Mouse (Mus musculus): ENCODE measurements around the gene Itk. TPM values are rescaled to one million over a fixed set of nuclear protein-coding genes. Genes with fewer than 3 reads are reported as not detected.

The Itk gene
- polyA plus RNA-seq, 1 experiment from 2014 or later, result 0.30 TPM

DNA sequence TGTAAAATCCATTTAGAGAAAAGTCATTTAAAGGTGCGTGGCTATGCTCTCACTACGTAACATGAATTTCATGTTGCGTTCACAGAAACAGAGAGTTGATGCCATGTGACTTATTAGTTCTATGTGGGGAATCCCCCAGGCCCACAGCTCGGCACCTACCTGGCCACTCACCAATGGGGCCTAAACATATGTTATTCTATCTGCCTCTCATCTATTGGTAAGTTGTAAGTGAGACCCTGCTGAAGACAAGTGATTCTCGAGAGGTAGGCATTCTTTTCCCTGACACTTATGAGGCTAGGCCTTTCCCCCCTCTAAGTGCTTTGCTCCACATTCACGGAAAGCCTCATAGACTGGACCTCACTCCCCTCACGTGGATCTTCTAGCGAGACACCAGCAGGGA lies 2.8 kb downstream of the Itk start:
- 80% methylated on average over 8 of the region's 8 CpGs for WGBS
- no peak for DNase-seq (ENCODE audit: low spot score)
- H3K4me3 ChIP-seq (ENCODE audit: low read depth, low read length), result no peak overlapping the region
- H3K4me1 ChIP-seq (replicated peaks; ENCODE audit: control insufficient read depth, insufficient read depth, low read length), result no peaks in the 10 kb centered on the region
- no peak overlapping the region for H3K27ac ChIP-seq (ENCODE audit: low read depth)
- no peak for ATAC-seq (replicated peaks; ENCODE audit: low FRiP score, low TSS enrichment, low read depth)
- no peaks in the 10 kb centered on the region for H3K36me3 ChIP-seq (ENCODE audit: control insufficient read depth, insufficient read depth, low read length)
- H3K4me2 ChIP-seq (ENCODE audit: low read length), result no peak overlapping the region
- H3K9me3 ChIP-seq (ENCODE audit: control insufficient read depth, low read length), result no peaks in the 10 kb centered on the region
- H3K9ac ChIP-seq (ENCODE audit: low read length), result no peak overlapping the region
- no peaks in the 10 kb centered on the region for H3K27me3 ChIP-seq (replicated peaks; ENCODE audit: control insufficient read depth, insufficient read depth, low read length)

DNA sequence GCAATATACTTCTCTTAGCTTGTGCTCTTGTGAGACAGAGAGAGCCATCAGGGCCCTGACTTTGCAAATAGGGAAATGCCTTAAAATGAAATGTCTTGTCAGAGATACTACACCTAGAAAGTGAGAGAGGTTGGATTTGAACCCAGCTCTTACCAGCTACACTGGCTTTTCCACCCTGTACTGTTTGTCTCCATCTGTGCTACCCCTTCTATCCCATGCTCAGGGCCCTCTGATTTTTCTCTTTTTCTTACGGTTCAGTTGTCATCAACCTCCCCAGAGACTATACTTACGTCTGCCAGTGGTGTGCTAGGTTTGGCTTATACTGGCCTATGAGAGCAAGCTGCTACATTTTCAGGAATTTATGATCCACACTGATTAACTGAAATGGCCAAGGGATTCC lies 4.4 kb downstream of the Itk start:
- DNase-seq (ENCODE audit: low spot score) (no peak), ATAC-seq (replicated peaks; ENCODE audit: low FRiP score, low TSS enrichment, low read depth) (no peak)
- Histone ChIP-seq H3K9me3 (ENCODE audit: control insufficient read depth, low read length) (no peaks in the 10 kb centered on the region), H3K9ac (ENCODE audit: low read length) (no peak overlapping the region), H3K27me3 (replicated peaks; ENCODE audit: control insufficient read depth, insufficient read depth, low read length) (no peaks in the 10 kb centered on the region), H3K36me3 (ENCODE audit: control insufficient read depth, insufficient read depth, low read length) (no peaks in the 10 kb centered on the region), H3K4me1 (replicated peaks; ENCODE audit: control insufficient read depth, insufficient read depth, low read length) (no peaks in the 10 kb centered on the region), H3K4me2 (ENCODE audit: low read length) (no peak overlapping the region), H3K27ac (ENCODE audit: low read depth) (no peak overlapping the region), H3K4me3 (ENCODE audit: low read depth, low read length) (no peak overlapping the region)
- 88% methylated on average over 2 of the region's 2 CpGs for WGBS

DNA sequence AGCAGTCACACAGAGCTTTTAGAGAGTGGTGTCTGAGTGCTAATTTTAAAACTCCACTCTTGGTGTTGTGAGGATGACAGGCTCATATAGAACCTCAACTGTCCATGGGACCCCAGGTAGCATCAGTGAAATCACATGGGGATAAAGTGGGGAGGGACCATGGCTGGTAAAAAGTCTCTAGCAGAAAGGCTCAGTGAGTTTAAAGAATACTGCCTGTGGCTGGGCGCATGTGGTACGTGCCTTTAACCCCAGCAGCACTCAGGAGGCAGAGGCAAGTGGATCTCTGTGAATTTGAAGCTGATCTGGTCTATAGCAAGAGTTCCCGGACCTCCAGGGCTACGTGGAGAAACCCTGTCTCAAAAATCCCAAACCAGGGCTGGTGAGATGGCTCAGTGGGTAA lies 6.8 kb downstream of the Itk start:
- H3K9ac ChIP-seq (ENCODE audit: low read length), result no peak overlapping the region
- H3K4me2 ChIP-seq (ENCODE audit: low read length), result no peak overlapping the region
- ATAC-seq (replicated peaks; ENCODE audit: low FRiP score, low TSS enrichment, low read depth), result no peak
- H3K36me3 ChIP-seq (ENCODE audit: control insufficient read depth, insufficient read depth, low read length), result no peaks in the 10 kb centered on the region
- no peak overlapping the region for H3K27ac ChIP-seq (ENCODE audit: low read depth)
- H3K4me3 ChIP-seq (ENCODE audit: low read depth, low read length), result no peak overlapping the region
- DNase-seq (ENCODE audit: low spot score), result no peak
- no peaks in the 10 kb centered on the region for H3K4me1 ChIP-seq (replicated peaks; ENCODE audit: control insufficient read depth, insufficient read depth, low read length)
- WGBS, result 88% methylated on average over 4 of the region's 4 CpGs
- H3K9me3 ChIP-seq (ENCODE audit: control insufficient read depth, low read length), result no peaks in the 10 kb centered on the region
- no peaks in the 10 kb centered on the region for H3K27me3 ChIP-seq (replicated peaks; ENCODE audit: control insufficient read depth, insufficient read depth, low read length)

DNA sequence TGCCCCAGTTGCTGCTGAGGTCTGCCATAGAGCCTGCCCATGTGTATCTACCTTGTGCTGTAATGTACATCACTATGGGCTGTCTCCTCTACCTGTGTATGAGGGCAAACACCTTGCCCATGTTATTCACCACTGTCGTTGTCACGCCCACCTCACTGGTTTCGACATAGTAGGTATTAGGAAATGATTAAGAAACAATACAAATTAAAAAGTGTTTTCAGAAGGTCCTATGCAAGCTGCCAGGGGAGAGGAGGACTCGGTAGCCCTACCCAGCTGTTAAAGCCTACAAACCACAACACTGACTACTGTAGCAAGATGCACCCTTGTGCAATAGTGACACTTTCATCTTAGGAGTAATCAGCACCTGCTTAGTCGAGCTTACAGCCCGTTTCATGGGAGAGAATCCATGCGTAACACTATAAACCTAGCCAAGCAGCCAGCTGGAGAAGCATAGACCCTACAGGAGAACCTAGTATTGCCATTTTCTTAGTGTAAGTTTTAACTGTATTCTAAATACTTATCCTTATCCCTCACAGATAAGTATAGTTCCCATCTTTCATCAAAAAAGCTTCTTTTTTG lies 9.1 kb downstream of the Itk start:
- Histone ChIP-seq H3K27ac (ENCODE audit: low read depth) (no peak overlapping the region), H3K36me3 (ENCODE audit: control insufficient read depth, insufficient read depth, low read length) (no peaks in the 10 kb centered on the region), H3K27me3 (replicated peaks; ENCODE audit: control insufficient read depth, insufficient read depth, low read length) (no peaks in the 10 kb centered on the region), H3K4me3 (ENCODE audit: low read depth, low read length) (no peak overlapping the region), H3K4me2 (ENCODE audit: low read length) (no peak overlapping the region), H3K9ac (ENCODE audit: low read length) (no peak overlapping the region), H3K4me1 (replicated peaks; ENCODE audit: control insufficient read depth, insufficient read depth, low read length) (no peaks in the 10 kb centered on the region), H3K9me3 (ENCODE audit: control insufficient read depth, low read length) (no peaks in the 10 kb centered on the region)
- no peak for ATAC-seq (replicated peaks; ENCODE audit: low FRiP score, low TSS enrichment, low read depth)
- DNase-seq (ENCODE audit: low spot score), result no peak
- 87% methylated on average over 7 of the region's 7 CpGs for WGBS

- DNase-seq (ENCODE audit: low spot score) (no peak), ATAC-seq (replicated peaks; ENCODE audit: low FRiP score, low TSS enrichment, low read depth) (no peak)
- H3K27ac ChIP-seq (ENCODE audit: low read depth), result no peak overlapping the region
- H3K9me3 ChIP-seq (ENCODE audit: control insufficient read depth, low read length), result no peaks in the 10 kb centered on the region
- H3K36me3 ChIP-seq (ENCODE audit: control insufficient read depth, insufficient read depth, low read length), result no peaks in the 10 kb centered on the region
- no peak overlapping the region for H3K4me3 ChIP-seq (ENCODE audit: low read depth, low read length)
- WGBS, result 86% methylated on average over 8 of the region's 8 CpGs
- no peaks in the 10 kb centered on the region for H3K27me3 ChIP-seq (replicated peaks; ENCODE audit: control insufficient read depth, insufficient read depth, low read length)
- no peaks in the 10 kb centered on the region for H3K4me1 ChIP-seq (replicated peaks; ENCODE audit: control insufficient read depth, insufficient read depth, low read length)
- H3K4me2 ChIP-seq (ENCODE audit: low read length), result no peak overlapping the region
- H3K9ac ChIP-seq (ENCODE audit: low read length), result no peak overlapping the region
These were observed 11.2 kb downstream of the Itk start for GRCm38 (mm10) chr11:46377819-46378782.

DNA sequence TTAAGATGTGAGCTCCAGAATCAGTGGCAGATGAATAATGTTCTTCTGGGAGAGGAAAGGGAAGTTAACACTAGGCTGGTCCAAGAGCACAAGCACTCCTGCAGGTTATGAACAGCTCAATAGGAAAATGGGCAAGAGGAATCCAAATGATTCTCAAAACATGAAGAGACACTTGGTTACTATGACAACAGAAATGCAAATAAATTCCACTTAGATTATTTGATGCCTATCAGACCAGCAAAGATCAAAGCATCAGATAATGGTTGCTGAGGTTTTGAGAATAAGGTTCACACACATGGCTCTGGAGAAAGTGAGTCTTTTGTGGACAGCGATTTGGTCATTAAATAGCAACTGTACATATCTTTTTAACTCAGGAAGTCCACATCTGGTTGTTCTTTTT lies 12.0 kb downstream of the Itk start:
- WGBS, result 94% methylated on average over 1 of the region's 1 CpGs
- DNase-seq (ENCODE audit: low spot score) (no peak), ATAC-seq (replicated peaks; ENCODE audit: low FRiP score, low TSS enrichment, low read depth) (no peak)
- no peaks in the 10 kb centered on the region for H3K4me1 ChIP-seq (replicated peaks; ENCODE audit: control insufficient read depth, insufficient read depth, low read length)
- H3K27ac ChIP-seq (ENCODE audit: low read depth), result no peak overlapping the region
- H3K9me3 ChIP-seq (ENCODE audit: control insufficient read depth, low read length), result no peaks in the 10 kb centered on the region
- no peak overlapping the region for H3K9ac ChIP-seq (ENCODE audit: low read length)
- no peaks in the 10 kb centered on the region for H3K27me3 ChIP-seq (replicated peaks; ENCODE audit: control insufficient read depth, insufficient read depth, low read length)
- H3K4me2 ChIP-seq (ENCODE audit: low read length), result no peak overlapping the region
- H3K4me3 ChIP-seq (ENCODE audit: low read depth, low read length), result no peak overlapping the region
- H3K36me3 ChIP-seq (ENCODE audit: control insufficient read depth, insufficient read depth, low read length), result no peaks in the 10 kb centered on the region

DNA sequence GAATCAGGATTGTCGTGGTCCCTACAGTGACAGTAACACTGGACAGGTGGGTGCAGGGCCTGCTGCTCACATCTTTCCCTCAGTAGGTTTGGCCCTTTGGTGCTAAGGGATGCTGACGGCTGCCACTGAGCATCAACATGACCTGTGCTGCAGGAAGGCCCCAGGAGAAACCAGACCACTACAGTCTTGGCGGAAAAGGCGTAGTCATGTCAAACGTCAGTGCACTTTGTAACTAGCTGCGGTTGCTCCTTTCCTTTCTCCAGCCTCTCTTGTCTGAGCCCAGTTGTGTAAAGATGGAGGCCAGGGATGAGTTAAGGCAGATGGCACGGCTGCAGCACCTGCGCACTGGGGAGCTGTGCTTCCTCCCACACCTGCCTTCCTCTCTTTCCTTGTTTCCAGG lies 14.3 kb downstream of the Itk start:
- 84% methylated on average over 8 of the region's 8 CpGs for whole genome bisulfite sequencing

DNA sequence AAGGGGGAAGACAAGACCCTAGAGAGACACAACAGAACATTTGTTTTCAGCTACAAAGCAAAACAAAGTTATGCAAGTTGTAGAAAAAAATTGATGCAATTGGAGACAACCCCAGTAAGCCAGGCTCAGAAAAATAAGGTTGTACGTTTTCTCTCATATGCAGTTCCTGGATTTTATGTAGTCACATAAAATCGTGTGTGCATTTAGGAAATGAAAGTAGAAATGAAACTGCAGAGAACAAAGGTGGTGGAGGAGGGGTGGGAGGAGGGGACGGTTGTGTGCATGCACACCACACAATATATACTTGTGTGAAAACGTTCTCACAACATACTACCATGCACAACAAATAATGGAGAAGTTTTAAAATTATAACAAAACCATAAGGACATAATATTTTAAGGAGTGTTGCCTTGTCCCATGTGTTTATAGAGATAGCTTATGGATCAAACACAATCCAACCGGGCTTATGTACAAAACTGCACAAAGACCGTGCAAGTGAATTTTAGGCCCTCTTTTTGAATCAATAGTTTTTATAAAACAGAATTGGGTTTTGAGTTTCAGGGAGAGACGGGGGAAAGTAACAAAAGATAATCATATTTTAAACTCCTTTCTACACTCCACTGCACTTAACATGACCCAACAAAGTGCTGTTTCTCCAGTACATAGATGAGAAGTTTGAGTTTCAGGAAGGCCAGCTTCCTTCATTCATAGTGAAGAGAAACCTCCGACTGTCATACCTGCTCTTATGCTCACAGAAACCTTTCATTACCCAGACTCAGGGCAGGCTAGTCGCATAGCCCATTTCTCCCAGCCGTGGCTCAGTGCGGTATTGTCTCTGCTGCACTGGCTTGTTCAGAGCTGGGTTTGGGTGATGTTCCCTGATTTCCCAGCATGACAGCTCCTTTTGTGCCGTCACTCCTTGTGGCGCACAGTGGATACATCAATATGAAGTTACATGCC lies 16.0 kb downstream of the Itk start:
- Histone ChIP-seq H3K4me3 (ENCODE audit: low read depth, low read length) (no peak overlapping the region), H3K9ac (ENCODE audit: low read length) (no peak overlapping the region), H3K36me3 (ENCODE audit: control insufficient read depth, insufficient read depth, low read length) (no peaks in the 10 kb centered on the region), H3K9me3 (ENCODE audit: control insufficient read depth, low read length) (no peaks in the 10 kb centered on the region), H3K27ac (ENCODE audit: low read depth) (no peak overlapping the region), H3K4me2 (ENCODE audit: low read length) (no peak overlapping the region), H3K27me3 (replicated peaks; ENCODE audit: control insufficient read depth, insufficient read depth, low read length) (no peaks in the 10 kb centered on the region), H3K4me1 (replicated peaks; ENCODE audit: control insufficient read depth, insufficient read depth, low read length) (no peaks in the 10 kb centered on the region)
- WGBS, result 82% methylated on average over 13 of the region's 13 CpGs
- no peak for ATAC-seq (replicated peaks; ENCODE audit: low FRiP score, low TSS enrichment, low read depth)
- DNase-seq (ENCODE audit: low spot score), result no peak

More for the DNA sequence above, 14.3 kb downstream of the Itk start:
- no peak for DNase-seq (ENCODE audit: low spot score)
- Histone ChIP-seq H3K4me1 (replicated peaks; ENCODE audit: control insufficient read depth, insufficient read depth, low read length) (no peaks in the 10 kb centered on the region), H3K9ac (ENCODE audit: low read length) (no peak overlapping the region), H3K27me3 (replicated peaks; ENCODE audit: control insufficient read depth, insufficient read depth, low read length) (no peaks in the 10 kb centered on the region), H3K4me3 (ENCODE audit: low read depth, low read length) (no peak overlapping the region), H3K9me3 (ENCODE audit: control insufficient read depth, low read length) (no peaks in the 10 kb centered on the region), H3K27ac (ENCODE audit: low read depth) (no peak overlapping the region), H3K4me2 (ENCODE audit: low read length) (no peak overlapping the region), H3K36me3 (ENCODE audit: control insufficient read depth, insufficient read depth, low read length) (no peaks in the 10 kb centered on the region)
- ATAC-seq (replicated peaks; ENCODE audit: low FRiP score, low TSS enrichment, low read depth), result no peak

Data from intestine, embryonic 14.5 days (tissue).